Mouse (Mus musculus) Patski (cell line): ENCODE data around the gene Wfikkn1. TPM values are rescaled to one million over a fixed set of nuclear protein-coding genes. Genes with fewer than 3 reads are reported as not detected.

ENCODE experiments used
- ATAC-seq: fragments of 100-300 bp; one replicate; pipeline ENCODE4 v1.8.0; 2021
- CTCF ChIA-PET: fragments of 350-600 bp; sonication (Branson Sonifier 250); formaldehyde crosslinking; loops from one replicate; lab custom pipeline; 2022; ENCODE audit warnings: inconsistent platforms; lab: Charles Lee
- POLR2A ChIA-PET: fragments of 350-600 bp; sonication (Branson Sonifier 250); formaldehyde crosslinking; loops from one replicate; lab custom pipeline; 2022; ENCODE audit warnings: antibody characterized with exemption, inconsistent platforms; lab: Charles Lee
- DNase-seq: peaks from one replicate; pipeline ENCODE4 v3.0.0-alpha.2; 2011; ENCODE audit warnings: low read depth, low spot score
- H3K27me3 ChIP-seq: fragments of 371-371 bp; one replicate; pipeline ENCODE4 v1.5.1; 2021
- CTCF ChIP-seq: fragments of 100-300 bp; IDR thresholded peaks from one replicate; pipeline ENCODE4 v1.5.1; 2021
- in situ Hi-C: fragments of 300-500 bp; cut with MboI; formaldehyde crosslinking; loops from 3 replicates; pipeline ENCODE4 v1.11.1; 2018; ENCODE audit warnings: low pct_unique_long_range_greater_than_20kb, mixed read lengths
- polyA plus RNA-seq: library from polyadenylated mRNA; unstranded; gene quantifications from one replicate; pipeline ENCODE4 v1.2.3, GENCODE M21; 2021

Wfikkn1 gene
- polyA plus RNA-seq, 1 experiment from 2014 or later, result 0.35 TPM

DNA sequence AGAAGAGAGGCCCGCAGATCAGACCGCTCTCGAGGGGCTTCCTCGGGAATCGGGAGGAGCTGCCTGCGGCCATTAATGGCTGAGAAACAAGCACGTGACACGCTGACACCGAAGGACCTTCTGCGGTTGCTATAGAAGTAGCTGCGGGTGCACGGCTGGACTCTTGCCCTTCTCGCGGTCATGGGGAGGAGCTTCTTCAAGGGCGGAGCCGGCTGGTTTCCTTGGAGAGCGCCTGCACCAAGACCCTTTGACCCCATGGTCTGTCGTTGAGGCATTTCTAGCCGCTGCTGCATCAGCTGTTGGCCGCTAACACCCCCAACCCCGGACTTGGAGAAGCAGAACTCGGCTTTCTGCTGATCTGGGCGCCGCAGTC is 47.4 kb downstream of the Wfikkn1 start, which contains the start of gene Stub1:
Gene Stub1, minus strand, starts transcription at position 114 of the 373 bp plus-strand sequence.
- TF ChIP-seq CTCF, result no peak
- H3K27me3 ChIP-seq, result no peaks in the 10 kb centered on the region
- in situ Hi-C loops, result no loop called here
- POLR2A ChIA-PET, result interaction anchor here (0.7 to 2.5 kb wide), 6 partner anchors 9 to 30 kb away, joined by 3 to 11 read pairs (median 4); partner anchors contain the start of genes Fbxl16, Gm20683, Rhot2 and Wdr24
- CTCF ChIA-PET, result interaction anchor here (0.9 to 2.1 kb wide), 3 partner anchors 9 to 35 kb away, joined by 3 to 8 read pairs (median 5); partner anchors contain the start of genes Mcrip2 and Wdr24
- ATAC-seq, result peak; percentile 41
- DNase-seq, result peak; percentile 68

DNA sequence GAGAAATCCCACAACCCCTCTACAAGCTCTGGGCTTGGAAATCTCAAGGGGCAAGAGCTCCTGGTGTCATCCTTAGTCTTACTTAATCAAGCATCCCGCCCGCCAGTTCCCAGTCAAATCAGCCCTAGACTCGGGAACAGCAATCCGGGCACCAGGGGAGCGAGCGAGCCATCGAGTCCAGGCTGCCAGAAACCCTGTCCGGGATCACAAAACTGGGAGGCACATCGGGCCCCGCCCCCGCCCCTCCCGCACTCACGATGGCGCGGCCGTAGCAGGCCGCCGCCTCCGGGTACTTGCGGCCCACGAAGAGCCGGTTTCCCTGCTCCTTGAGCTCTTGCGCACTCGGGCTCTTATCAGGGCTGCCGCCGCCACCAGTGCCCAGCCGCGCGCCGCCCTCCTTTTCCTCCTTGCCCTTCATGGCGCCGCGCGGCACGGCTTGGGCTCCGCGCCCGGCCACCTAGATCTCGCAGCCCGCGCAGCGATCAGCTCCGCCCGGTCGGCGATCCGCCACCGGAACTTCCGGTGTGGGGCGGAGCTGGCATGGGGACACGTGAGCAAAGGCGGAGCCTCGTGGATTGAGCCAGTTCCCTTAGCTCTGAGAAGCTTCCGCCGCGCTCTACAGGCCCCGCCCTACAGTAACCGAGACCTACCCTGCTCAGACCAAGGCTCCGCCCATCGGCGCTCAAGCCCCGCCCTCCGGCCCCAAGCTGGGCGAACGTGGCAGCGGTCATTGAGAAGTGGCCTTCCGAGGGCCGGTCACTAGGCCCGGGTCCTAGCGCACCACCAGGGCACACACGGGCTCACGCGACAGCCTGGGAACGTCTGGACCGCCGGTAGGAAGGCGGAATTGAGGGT is 48.0 kb downstream of the Wfikkn1 start:
- TF ChIP-seq CTCF, result no peak
- DNase-seq, result peak; percentile 91
- ChIA-PET POLR2A (interaction anchor here (0.6 to 2.5 kb wide), 11 partner anchors 9 to 632 kb away, joined by 3 to 11 read pairs (median 4); partner anchors contain the start of genes Fbxl16, Gm20683, Rhot2 and Wdr24), CTCF (interaction anchor here (0.9 to 2.1 kb wide), 3 partner anchors 9 to 36 kb away, joined by 3 to 8 read pairs (median 5); partner anchors contain the start of genes Mcrip2 and Wdr24)
- in situ Hi-C loops, result no loop called here
- ATAC-seq, result peak; percentile 79
- no peaks in the 10 kb centered on the region for H3K27me3 ChIP-seq

DNA sequence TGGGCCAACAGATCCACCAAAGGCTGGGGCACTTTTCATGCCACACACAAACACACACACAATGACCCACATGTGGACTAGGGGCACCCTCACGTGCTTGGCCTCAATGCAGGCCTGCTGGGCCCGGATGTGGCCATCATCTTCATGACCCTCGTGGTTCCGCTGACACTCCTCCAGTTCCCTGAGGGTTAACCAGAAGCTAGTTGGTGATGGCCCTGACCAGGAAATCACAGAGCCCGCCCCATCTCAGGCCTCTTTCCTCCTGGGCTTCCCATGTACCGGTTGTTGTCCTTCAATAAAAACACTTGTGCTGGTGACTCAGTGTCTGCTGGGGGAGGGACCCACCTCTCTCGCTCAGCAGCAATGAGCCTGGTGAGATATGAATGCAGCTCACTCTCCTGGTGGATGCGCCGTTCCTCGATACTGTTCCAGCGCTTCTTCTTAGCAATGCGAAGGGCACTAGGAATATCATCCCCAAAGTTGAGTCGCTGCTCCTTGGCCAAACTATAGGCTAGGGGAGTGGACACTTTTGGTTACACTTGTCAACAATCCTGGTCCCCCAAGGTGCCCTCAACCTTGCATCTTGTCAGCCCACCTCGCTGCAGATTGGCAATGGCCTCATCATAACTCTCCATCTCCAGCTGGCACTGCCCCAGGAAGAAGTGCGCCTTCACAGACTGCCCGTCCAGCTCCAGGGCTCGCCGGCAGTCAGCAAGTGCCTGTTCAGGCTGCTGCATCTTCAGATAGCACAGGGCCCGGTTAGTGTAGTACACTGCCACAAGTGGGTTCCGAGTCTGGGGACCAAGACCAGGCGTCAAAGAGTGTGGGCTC is 49.0 kb downstream of the Wfikkn1 start:
- no peak for TF ChIP-seq CTCF

DNA sequence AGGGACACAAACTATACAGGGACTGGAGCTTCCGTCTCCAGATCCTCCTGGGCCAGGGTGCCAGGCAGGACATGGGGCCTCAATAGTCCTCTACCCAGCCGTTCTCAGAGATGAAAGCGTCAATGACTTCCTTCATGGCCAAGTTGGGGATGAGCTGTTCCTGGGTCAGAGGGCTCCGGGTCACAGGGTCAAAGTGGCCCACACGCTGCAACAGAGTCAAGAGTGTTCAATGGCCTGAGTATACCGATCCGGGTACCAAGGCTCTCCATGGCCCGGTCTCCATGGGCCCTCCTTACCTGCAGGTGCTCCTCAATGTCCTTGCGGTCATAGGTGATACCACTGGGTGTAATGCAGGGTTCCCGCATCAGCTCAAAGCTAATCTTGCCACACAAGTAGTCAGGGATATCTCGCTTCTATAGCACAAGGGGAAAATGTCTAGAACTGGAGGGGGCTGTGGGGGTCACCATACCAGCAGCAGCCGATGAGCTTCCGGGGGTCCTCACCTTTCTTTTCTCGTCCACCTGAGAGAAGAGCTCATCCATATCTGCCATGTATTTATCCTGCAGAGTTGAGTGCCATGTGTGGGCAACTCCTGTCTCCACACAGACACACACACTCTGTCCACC is 49.7 kb downstream of the Wfikkn1 start:
- ChIA-PET CTCF (interaction anchor here (2.1 kb wide), 1 partner anchor 8 kb away, joined by 8 read pairs; the partner anchor contains the start of gene Wdr24), POLR2A (interaction anchor here (1.2 to 2.5 kb wide), 2 partner anchors 7 to 14 kb away, joined by 6 to 11 read pairs; partner anchors contain the start of gene Wdr24)
- DNase-seq (no peak), ATAC-seq (no peak)
- TF ChIP-seq CTCF, result no peak
- in situ Hi-C loops, result no loop called here
- H3K27me3 ChIP-seq, result no peaks in the 10 kb centered on the region

More for the DNA sequence above, 49.0 kb downstream of the Wfikkn1 start:
- H3K27me3 ChIP-seq, result no peaks in the 10 kb centered on the region
- ChIA-PET POLR2A (interaction anchor here (1.1 to 2.5 kb wide), 4 partner anchors 8 to 37 kb away, joined by 3 to 11 read pairs (median 6); partner anchors contain the start of gene Wdr24), CTCF (interaction anchor here (2.1 kb wide), 1 partner anchor 9 kb away, joined by 8 read pairs; the partner anchor contains the start of gene Wdr24)
- DNase-seq (no peak), ATAC-seq (no peak)
- in situ Hi-C loops, result no loop called here

DNA sequence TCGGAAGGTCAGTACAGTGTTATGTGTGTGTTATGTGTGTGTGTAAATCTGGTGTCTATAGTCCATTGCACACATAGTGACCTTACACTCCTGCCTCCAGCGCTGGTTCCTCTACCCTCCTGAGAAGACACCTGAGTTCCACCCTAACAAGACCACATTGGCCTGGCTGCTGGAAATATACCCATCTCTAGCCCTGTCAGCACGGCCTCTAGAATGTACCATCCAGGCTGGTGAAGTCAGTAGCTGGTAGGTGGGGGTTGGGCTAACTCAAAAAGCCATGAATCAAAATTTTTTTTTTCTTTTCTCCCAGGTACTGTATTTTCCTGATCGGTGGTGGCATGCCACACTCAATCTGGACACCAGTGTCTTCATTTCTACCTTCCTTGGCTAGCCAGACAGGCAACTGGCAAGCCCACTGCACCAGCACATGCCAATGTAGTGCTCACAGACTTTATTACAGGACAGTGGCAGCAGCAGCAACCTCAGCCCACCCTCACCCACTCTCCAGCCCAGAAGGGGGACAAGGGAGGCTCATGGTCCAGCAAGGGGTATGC is 50.4 kb downstream of the Wfikkn1 start:
- no peak for TF ChIP-seq CTCF
- POLR2A ChIA-PET, result no interaction called here
- CTCF ChIA-PET, result no interaction called here
- DNase-seq, result no peak
- no peak for ATAC-seq
- in situ Hi-C loops, result no loop called here
- H3K27me3 ChIP-seq, result no peaks in the 10 kb centered on the region

DNA sequence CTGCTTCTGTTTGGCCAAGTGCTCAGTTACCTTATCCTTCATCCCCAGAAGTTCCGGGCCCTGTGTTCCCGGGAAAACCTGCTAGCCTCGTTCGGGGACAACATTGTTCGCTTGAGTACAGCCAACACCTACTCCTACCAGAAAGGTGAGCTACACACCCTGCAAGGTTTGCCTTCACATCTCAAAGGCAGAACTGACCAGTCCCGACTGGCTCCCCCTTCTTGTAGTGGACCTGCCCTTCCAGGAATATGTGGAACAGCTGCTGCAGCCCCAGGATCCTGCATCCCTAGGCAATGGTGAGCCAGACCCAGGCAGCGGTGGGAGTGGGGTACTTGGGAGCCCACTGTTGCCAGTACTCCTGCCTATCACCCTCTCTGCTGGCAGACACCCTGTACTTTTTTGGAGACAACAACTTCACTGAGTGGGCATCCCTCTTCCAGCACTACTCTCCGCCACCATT is 51.1 kb downstream of the Wfikkn1 start:
- ATAC-seq (no peak), DNase-seq (no peak)
- POLR2A ChIA-PET, result no interaction called here
- no peaks in the 10 kb centered on the region for H3K27me3 ChIP-seq
- CTCF ChIA-PET, result no interaction called here
- in situ Hi-C loops, result no loop called here
- TF ChIP-seq CTCF, result no peak

DNA sequence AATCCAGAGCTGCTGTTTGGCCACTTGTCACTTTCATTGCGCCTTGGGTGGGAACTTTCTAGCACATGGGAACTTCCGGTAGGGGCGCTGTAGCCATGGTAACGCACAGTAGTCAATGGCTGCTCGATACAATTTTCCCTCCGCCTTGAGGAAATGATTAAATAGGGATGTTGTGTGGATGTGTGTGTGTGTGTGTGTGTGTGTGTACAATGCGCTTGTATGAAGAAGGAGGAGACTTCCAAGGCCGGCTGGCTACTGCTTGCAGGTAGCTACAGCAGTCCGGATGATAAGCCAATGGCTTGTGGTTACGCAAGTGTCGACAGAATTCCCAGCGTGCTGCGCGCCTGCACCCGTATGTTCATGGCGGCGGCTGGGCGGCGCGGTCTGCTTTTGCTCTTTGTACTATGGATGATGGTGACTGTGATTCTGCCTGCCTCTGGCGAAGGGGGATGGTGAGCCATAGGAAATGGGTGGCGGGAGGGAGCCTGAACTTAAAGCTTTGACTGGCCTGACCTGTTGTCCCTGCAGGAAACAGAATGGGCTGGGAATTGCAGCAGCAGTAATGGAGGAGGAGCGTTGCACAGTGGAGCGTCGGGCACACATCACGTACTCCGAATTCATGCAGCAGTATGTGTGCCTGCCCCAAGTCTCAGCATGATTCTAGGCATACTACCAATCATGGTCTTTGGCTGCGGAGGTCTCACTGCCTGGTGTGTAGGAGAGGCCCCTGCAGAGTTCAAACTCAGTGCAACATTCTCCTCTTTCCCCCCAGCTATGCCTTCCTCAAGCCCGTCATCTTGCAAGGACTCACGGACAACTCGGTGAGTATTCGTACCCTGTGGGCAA is 51.7 kb downstream of the Wfikkn1 start, which contains the start of gene Jmjd8:
Gene Jmjd8, plus strand, starts transcription at position 156 of the 846 bp plus-strand sequence.
- ATAC-seq, result no peak
- no peaks in the 10 kb centered on the region for H3K27me3 ChIP-seq
- CTCF ChIA-PET, result no interaction called here
- POLR2A ChIA-PET, result interaction anchor here (1.1 kb wide), 1 partner anchor 46 kb away, joined by 3 read pairs; the partner anchor contains the start of gene Mettl26
- no peak for DNase-seq
- in situ Hi-C loops, result no loop called here
- TF ChIP-seq CTCF, result no peak

DNA sequence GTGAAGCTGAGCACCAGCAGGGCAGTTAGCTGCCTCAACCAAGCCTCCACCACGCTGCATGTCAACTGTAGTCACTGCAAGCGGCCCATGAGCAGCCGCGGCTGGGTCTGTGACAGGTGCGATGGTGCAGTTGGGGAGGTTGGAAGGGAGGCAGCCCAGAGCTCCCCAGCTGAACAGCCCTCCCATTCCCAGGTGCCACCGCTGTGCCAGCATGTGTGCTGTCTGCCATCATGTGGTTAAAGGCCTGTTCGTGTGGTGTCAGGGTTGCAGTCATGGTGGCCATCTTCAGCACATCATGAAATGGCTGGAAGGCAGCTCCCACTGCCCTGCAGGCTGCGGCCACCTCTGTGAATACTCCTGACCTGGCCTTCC is 52.4 kb downstream of the Wfikkn1 start:
- in situ Hi-C loops, result no loop called here
- H3K27me3 ChIP-seq, result no peaks in the 10 kb centered on the region
- TF ChIP-seq CTCF, result no peak
- DNase-seq, result no peak
- ATAC-seq, result no peak
- POLR2A ChIA-PET, result interaction anchor here (0.7 to 1.1 kb wide), 2 partner anchors 9 to 46 kb away, joined by 3 to 4 read pairs; partner anchors contain the start of genes Mettl26 and Rhbdl1
- CTCF ChIA-PET, result no interaction called here

Other genes with a start within 250 kb of the Wfikkn1 start
- gene Gng13, start 163.7 kb downstream of the Wfikkn1 start, polyA plus RNA-seq, result not detected
- 13.0 TPM for gene Chtf18, start 153.4 kb downstream of the Wfikkn1 start, polyA plus RNA-seq
- gene Rpusd1, start 153.2 kb downstream of the Wfikkn1 start, polyA plus RNA-seq, result 18.5 TPM
- gene Mslnl, start 144.8 kb downstream of the Wfikkn1 start, polyA plus RNA-seq, result not detected
- 0.99 TPM for gene Msln, start 126.5 kb downstream of the Wfikkn1 start, polyA plus RNA-seq
- 44.9 TPM for gene Narfl, start 107.1 kb downstream of the Wfikkn1 start, polyA plus RNA-seq
- gene Haghl, start 95.2 kb downstream of the Wfikkn1 start, polyA plus RNA-seq, result 108 TPM
- gene Ccdc78, start 94.3 kb downstream of the Wfikkn1 start, polyA plus RNA-seq, result 0.30 TPM
- gene Fam173a, start 88.0 kb downstream of the Wfikkn1 start, polyA plus RNA-seq, result 73.5 TPM
- gene AC134908.4, start 85.2 kb downstream of the Wfikkn1 start, polyA plus RNA-seq, result 0.09 TPM
- 39.8 TPM for gene Metrn, start 83.7 kb downstream of the Wfikkn1 start, polyA plus RNA-seq
- gene Fbxl16, start 71.8 kb downstream of the Wfikkn1 start, polyA plus RNA-seq, result 4.0 TPM
- 29.9 TPM for gene Wdr24, start 57.2 kb downstream of the Wfikkn1 start, polyA plus RNA-seq
- gene Jmjd8, start 52.0 kb downstream of the Wfikkn1 start, polyA plus RNA-seq, result 22.9 TPM
- gene Stub1, start 47.5 kb downstream of the Wfikkn1 start, polyA plus RNA-seq, result 188 TPM
- gene Rhbdl1, start 43.6 kb downstream of the Wfikkn1 start, polyA plus RNA-seq, result 5.0 TPM
- gene Gm20683, start 39.1 kb downstream of the Wfikkn1 start, polyA plus RNA-seq, result 6.0 TPM
- 96.4 TPM for gene Rhot2, start 36.0 kb downstream of the Wfikkn1 start, polyA plus RNA-seq
- gene Wdr90, start 19.4 kb downstream of the Wfikkn1 start, polyA plus RNA-seq, result 27.7 TPM
- 57.8 TPM for gene Mcrip2, start 12.1 kb downstream of the Wfikkn1 start, polyA plus RNA-seq
- gene Mettl26, start 5.8 kb downstream of the Wfikkn1 start, polyA plus RNA-seq, result 81.4 TPM
- gene Rab40c, start 38.9 kb upstream of the Wfikkn1 start, polyA plus RNA-seq, result 20.2 TPM
- gene Pigq, start 64.1 kb upstream of the Wfikkn1 start, polyA plus RNA-seq, result 104 TPM
- 0.05 TPM for gene Nhlrc4, start 64.1 kb upstream of the Wfikkn1 start, polyA plus RNA-seq
- gene A930017K11Rik, start 71.7 kb upstream of the Wfikkn1 start, polyA plus RNA-seq, result 0.08 TPM
- 23.7 TPM for gene Capn15, start 104.9 kb upstream of the Wfikkn1 start, polyA plus RNA-seq
- 35.9 TPM for gene Rab11fip3, start 188.7 kb upstream of the Wfikkn1 start, polyA plus RNA-seq
- 42.4 TPM for gene Decr2, start 209.5 kb upstream of the Wfikkn1 start, polyA plus RNA-seq
- gene Nme4, start 214.7 kb upstream of the Wfikkn1 start, polyA plus RNA-seq, result 0.31 TPM
- gene Tmem8, start 232.4 kb upstream of the Wfikkn1 start, polyA plus RNA-seq, result 22.7 TPM
- 118 TPM for gene Mrpl28, start 242.6 kb upstream of the Wfikkn1 start, polyA plus RNA-seq